Mouse (Mus musculus) c-Kit-positive CD71-negative TER-119-negative erythroid progenitor cells, embryonic 14.5 days (primary cell): ENCODE measurements around the gene Grn.
"Not testable (repeated sequence)": the region's sequence is repeated elsewhere in the genome, so short reads cannot be mapped to it uniquely, and the experiment has no call there.

Experiments
- DNase-seq: peaks from one replicate; pipeline ENCODE4 v3.0.0-alpha.2; 2013; ENCODE audit warnings: low read depth

The Grn gene

DNA sequence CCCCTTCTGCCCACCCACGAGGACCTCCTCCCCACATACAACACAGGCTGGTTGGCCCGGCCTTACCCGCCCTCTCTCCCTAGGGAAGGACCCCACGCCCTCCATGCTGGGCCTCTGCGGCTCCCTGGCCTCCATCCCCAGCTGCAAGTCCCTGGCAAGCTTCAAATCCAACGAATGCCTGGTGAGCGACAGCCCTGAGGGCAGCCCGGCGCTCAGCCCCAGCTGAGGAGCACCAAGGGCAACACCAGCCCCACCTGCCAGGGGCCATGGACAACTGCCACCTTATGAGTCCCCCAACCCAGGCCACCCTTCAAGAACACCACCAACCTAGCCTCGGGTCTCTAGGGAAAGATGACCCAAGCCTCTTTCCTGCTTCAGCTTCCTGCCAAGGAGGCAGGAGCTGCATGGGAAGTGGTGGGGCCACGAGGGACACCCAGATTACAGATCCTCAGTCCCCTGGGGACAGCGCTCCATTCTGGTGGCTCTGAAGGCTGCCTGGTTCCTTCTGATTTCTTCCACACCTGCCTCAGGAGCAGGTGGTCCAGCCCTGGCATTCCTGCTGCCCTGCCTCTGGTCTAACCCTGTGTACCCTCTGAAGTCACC is 28.1 kb upstream of the Grn start:
- no peak for DNase-seq

GRCm38 (mm10) chr11:102403657-102404056 is 26.5 kb upstream of the Grn start:
- DNase-seq = no peak

- DNase-seq = no peak
These were observed 25.7 kb upstream of the Grn start for GRCm38 (mm10) chr11:102404161-102405010.

- DNase-seq = no peak
These were observed 24.4 kb upstream of the Grn start for GRCm38 (mm10) chr11:102405544-102406285.

DNA sequence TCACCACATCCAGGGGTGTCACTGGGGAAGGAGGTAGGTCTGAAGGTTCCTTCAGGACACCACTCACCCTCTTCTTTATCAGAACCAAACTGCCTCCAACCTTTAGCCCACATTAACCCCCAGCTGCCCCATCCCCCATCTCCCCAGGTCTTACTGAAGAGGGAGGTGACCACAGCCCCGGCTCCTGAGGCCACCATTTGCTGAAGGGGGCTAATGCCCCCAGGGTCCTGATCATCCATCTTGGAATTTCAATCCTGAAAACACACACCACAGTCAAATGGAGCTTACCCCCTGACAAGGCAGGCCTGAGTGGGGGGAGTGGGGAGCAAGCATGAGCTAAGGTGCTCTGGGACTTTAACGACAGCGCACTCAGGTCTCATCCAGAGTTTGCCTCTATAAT is 23.7 kb upstream of the Grn start:
- DNase-seq = no peak

- DNase-seq = peak; percentile 74
These were observed 22.9 kb upstream of the Grn start for GRCm38 (mm10) chr11:102406900-102407833.

DNA sequence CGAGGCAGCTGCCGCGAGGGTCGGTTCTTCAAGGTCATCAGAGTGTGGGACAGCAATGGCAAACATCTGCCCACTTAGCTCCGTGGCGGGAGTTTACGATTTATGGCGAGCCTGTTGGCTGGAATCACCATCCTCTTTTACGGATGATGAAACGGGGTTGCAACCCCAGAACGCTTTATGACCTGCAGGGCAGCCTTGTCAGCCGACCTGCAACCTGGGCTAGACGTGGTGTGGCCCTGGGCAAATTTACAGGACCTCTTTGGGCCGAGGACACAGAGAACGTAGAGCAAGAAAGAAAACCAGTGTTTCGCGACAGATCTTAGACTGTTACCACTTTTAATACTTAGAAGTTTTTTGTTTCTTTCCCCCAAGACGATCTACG is 22.3 kb upstream of the Grn start, which contains the start of gene Slc25a39:
Gene Slc25a39, minus strand, starts transcription at position 113 of the 382 bp plus-strand sequence.
- no peak for DNase-seq

DNA sequence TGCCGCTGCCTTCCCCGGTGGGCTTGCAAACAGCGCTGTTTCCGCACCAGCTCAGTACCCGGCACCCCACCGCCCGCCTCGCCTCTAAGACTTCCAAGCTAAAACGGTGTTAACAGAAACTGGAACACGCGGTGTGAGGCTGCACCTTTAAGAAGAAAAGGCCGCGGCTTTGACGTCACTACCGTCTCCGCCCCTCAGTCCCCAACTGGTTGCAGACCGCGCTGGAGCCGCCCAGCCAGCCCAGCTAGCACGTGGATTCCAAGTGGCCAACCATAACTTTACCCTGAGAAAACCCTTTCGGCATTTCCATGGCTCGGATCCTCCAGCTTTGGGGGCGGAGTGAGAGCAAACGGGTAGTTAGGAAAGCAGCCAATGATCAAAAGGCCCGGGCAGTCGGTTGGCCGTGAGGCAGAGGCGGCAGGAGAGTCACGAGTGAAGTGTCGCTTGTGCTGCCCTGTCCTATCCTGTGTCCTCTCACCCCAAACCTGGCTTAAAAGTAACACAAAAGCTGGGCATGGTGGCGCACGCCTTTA is 21.7 kb upstream of the Grn start:
- peak; percentile 99 for DNase-seq

DNA sequence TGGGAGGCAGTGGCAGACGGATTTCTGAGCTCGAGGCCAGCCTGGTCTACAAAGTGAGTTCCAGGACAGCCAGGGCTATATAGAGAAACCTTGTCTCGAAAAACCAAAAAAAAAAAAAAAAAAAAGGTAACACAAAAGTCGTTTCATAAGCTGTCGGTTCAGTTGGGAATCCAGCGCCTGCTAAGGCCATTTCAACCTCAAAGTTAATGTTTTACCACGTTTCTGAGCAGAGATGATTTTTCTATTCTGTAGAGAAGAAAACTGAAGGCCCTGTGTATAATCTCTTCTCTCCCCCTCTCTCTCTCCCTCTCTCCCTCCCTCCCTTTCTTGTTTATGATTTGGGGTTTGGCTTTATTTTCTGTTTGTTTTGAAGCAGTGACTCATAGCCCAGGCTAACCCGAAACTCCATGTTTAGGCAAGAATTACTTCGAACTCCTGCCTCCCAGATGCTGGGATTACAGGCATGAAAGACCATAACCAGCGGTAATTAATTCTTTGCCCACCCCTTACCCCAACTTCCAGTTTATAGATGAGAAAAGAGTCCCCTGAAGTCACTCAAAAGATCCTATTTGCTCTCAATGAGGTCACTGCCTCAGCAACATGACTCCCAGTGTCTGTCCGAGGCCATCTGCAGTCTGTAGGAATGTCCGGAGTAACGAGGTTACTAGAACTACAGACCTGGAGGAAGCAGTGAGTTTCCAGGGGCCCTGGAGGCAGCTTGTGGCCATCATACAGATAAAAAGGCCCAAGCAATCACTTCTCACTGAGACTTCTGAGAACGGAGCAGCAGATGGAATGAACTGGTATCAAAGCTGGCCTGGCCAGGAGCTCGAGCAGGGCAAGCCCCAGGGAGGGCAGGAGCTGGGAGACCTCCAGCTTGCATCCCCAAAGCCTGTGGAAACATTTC is 21.0 kb upstream of the Grn start:
- no peak for DNase-seq

GRCm38 (mm10) chr11:102409795-102410330 is 20.3 kb upstream of the Grn start:
- no peak for DNase-seq

- not testable (repeated sequence) for DNase-seq
These were observed 19.8 kb upstream of the Grn start for GRCm38 (mm10) chr11:102410345-102410744.

DNA sequence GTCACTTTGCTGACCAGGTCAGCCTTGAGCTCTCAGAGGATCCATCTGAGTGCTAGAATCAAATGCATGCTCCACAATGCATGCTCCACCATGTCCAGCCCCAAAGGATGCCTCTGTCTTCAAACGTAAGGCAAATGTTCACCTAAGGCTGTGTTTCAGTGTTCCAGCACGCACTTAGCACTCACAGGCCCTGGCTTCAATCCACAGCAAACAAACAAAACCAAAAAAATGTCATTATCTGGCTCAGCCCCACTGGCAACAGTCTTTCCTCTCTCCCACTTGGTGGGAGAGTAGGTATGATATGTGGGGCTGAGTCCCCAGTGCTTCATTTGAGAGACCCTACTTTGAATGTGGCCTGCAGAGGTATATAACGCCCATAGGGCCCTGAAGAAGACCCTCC is 19.1 kb upstream of the Grn start:
- no peak for DNase-seq

GRCm38 (mm10) chr11:102411704-102412103 is 18.4 kb upstream of the Grn start:
- DNase-seq = peak; percentile 89

DNA sequence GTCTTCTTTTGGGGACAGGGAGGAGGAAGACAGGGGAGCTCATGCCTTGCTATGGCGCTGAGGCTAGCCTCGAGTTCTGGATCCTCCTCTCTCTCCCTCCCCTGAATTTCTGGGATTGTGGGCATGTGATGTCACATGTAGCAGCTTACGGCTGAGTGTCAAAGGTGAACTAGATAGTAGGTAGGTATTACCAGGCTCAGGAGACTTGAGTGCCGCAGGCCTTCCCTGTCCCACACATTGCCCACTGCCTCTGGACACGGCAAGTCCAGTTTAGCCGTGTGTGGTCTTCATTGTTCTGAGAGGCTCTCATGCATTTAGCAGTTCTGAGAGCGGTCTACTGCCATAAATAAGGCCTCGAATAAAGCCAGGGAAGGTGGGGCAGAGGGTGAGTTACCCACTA is 17.1 kb upstream of the Grn start:
- no peak for DNase-seq

GRCm38 (mm10) chr11:102415034-102415802 is 14.9 kb upstream of the Grn start:
- DNase-seq = no peak

GRCm38 (mm10) chr11:102417160-102417559 is 13.0 kb upstream of the Grn start:
- DNase-seq = no peak

DNA sequence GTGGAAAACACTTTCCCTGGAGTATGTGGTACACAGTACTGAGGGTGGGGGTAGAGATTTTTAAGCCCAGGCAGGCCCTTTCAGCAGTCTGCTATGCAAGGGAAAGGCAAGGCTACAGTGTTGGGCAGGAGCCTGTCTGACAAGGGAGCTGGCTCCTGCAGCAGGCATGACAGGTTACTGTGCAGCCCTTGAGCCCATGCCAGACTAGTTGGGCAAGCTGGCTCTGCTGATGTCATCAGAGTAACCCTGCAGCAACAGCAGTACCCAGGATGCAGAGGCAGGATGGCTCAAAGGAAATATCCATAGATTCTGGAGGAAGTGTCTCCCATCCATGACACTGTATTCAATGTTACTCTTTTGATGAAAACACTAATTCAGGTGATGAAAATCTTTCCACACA is 11.2 kb upstream of the Grn start:
- DNase-seq = no peak

DNA sequence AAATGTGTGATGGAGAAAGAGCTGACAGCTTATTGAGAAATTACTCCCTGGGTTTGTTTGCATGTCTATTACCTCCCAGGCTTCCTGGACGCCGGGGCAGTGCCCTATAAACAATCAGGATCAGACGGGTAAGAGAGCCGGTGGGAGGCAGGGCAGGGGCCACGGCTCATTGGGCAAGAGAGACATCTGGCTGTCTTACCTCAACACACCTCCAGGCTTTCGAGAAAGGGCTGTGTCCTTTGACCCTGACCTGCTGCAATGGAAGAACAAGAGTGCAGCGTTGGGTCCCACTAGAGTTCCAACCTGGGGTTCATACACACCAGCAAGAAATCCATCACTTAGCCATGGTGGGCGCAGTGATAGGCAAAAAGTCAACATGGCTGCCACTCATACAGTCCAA is 8.6 kb upstream of the Grn start:
- no peak for DNase-seq

- no peak for DNase-seq
These were observed 5.4 kb upstream of the Grn start for GRCm38 (mm10) chr11:102424666-102425065.
